Mouse (Mus musculus) kidney, adult 2 months (tissue): ENCODE results near the gene Zfp598.

Source experiments
- CTCF ChIP-seq: fragments of 200-500 bp; conservative IDR thresholded peaks from 2 replicates; pipeline ENCODE4 v1.5.1; 2011; ENCODE audit warnings: low read depth, mild to moderate bottlenecking, control low read depth, low read length, moderate library complexity, mixed read lengths; ENCODE audit not compliant: insufficient read depth, insufficient read length
- POLR2A ChIP-seq: fragments of 200-500 bp; IDR thresholded peaks from one replicate; pipeline ENCODE4 v1.6.1; 2011; ENCODE audit warnings: low read depth, low read length, control low read depth

- TF ChIP-seq CTCF (no peak), POLR2A (no peak)
Measured at GRCm38 (mm10) chr17:24648731-24649377, 20.6 kb upstream of the Zfp598 start.
